Mouse (Mus musculus): Measurements from ENCODE around the gene Fam98b. TPM values are rescaled to one million over a fixed set of nuclear protein-coding genes. Genes with fewer than 3 reads are reported as not detected.

Fam98b gene
- 14.8 and 18.6 TPM in 2 replicates for polyA plus RNA-seq (2016; fragmentation: Nextera tagmentation; extraction: Ambion mirVana)

GRCm38 (mm10) chr2:117249255-117250000 is at the start of gene Fam98b:
TSS of gene Fam98b (plus strand) at chr2:117249739.
- peak; percentile 97 for ATAC-seq (ENCODE audit: low FRiP score, low read depth)
- Histone ChIP-seq H3K36me3 (no peaks in the 10 kb centered on the region), H3K4me3 (peak within 1 kb of the TSS; percentile 87), H3K4me2 (replicated peaks) (peak within 1 kb of the TSS; percentile 84), H3K27me3 (replicated peaks) (no peaks in the 10 kb centered on the region), H3K9me3 (no peaks in the 10 kb centered on the region), H3K4me1 (peaks cover 9% of the 10 kb centered on the region), H3K27ac (peak within 1 kb of the TSS; percentile 82; the same call in 1 of the 2 replicates), H3K9ac (peak within 1 kb of the TSS; percentile 91)
- under 1% methylated on average over 33 of the region's 33 CpGs for WGBS

GRCm38 (mm10) chr2:117200869-117201338 is 48.6 kb upstream of the Fam98b start:
- H3K9ac ChIP-seq, result no peak overlapping the region
- H3K4me3 ChIP-seq, result no peak overlapping the region
- WGBS, result 39% methylated on average over 9 of the region's 9 CpGs
- no peak overlapping the region for H3K27ac ChIP-seq
- no peaks in the 10 kb centered on the region for H3K9me3 ChIP-seq
- peaks cover 11% of the 10 kb centered on the region; the same call in 1 of the 2 replicates for H3K4me1 ChIP-seq
- peak; percentile 52; the same call in 1 of the 2 replicates for ATAC-seq (ENCODE audit: low FRiP score, low read depth)
- H3K4me2 ChIP-seq (replicated peaks), result 0 out of 2 replicates have a peak overlapping the region, but pooled peaks have one; percentile 1
- no peaks in the 10 kb centered on the region for H3K27me3 ChIP-seq (replicated peaks)
- H3K36me3 ChIP-seq, result no peaks in the 10 kb centered on the region

- H3K27ac ChIP-seq, result no peak overlapping the region
- ATAC-seq (ENCODE audit: low FRiP score, low read depth), result no peak; the same call in 1 of the 2 replicates
- no peaks in the 10 kb centered on the region for H3K36me3 ChIP-seq
- no peaks in the 10 kb centered on the region for H3K27me3 ChIP-seq (replicated peaks)
- no peaks in the 10 kb centered on the region for H3K9me3 ChIP-seq
- peaks cover 11% of the 10 kb centered on the region; the same call in 1 of the 2 replicates for H3K4me1 ChIP-seq
- no peak overlapping the region for H3K9ac ChIP-seq
- WGBS, result 76% methylated on average over 5 of the region's 5 CpGs
- H3K4me2 ChIP-seq (replicated peaks), result no peak overlapping the region
- no peak overlapping the region for H3K4me3 ChIP-seq
These were observed 46.2 kb upstream of the Fam98b start for GRCm38 (mm10) chr2:117203350-117203749.

- H3K9ac ChIP-seq, result no peak overlapping the region
- H3K36me3 ChIP-seq, result no peaks in the 10 kb centered on the region
- peaks cover 11% of the 10 kb centered on the region; the same call in 1 of the 2 replicates for H3K4me1 ChIP-seq
- no peak for ATAC-seq (ENCODE audit: low FRiP score, low read depth)
- no peaks in the 10 kb centered on the region for H3K27me3 ChIP-seq (replicated peaks)
- H3K27ac ChIP-seq, result no peak overlapping the region
- no peak overlapping the region for H3K4me3 ChIP-seq
- 73% methylated on average over 3 of the region's 3 CpGs for WGBS
- no peaks in the 10 kb centered on the region for H3K9me3 ChIP-seq
- H3K4me2 ChIP-seq (replicated peaks), result no peak overlapping the region
These were observed 45.0 kb upstream of the Fam98b start for GRCm38 (mm10) chr2:117204534-117204933.

- Histone ChIP-seq H3K4me1 (peaks cover 8% of the 10 kb centered on the region; the same call in 1 of the 2 replicates), H3K4me3 (no peak overlapping the region), H3K27ac (no peak overlapping the region), H3K36me3 (no peaks in the 10 kb centered on the region), H3K27me3 (replicated peaks) (no peaks in the 10 kb centered on the region), H3K9ac (no peak overlapping the region), H3K4me2 (replicated peaks) (no peak overlapping the region), H3K9me3 (no peaks in the 10 kb centered on the region)
- no peak for ATAC-seq (ENCODE audit: low FRiP score, low read depth)
- WGBS, result 86% methylated on average over 6 of the region's 6 CpGs
These were observed 44.5 kb upstream of the Fam98b start for GRCm38 (mm10) chr2:117205066-117205465.

- Histone ChIP-seq H3K36me3 (no peaks in the 10 kb centered on the region), H3K4me2 (replicated peaks) (peak overlapping the region; percentile 35), H3K4me1 (peaks cover 9% of the 10 kb centered on the region), H3K27ac (no peak overlapping the region), H3K27me3 (replicated peaks) (no peaks in the 10 kb centered on the region), H3K4me3 (no peak overlapping the region), H3K9me3 (no peaks in the 10 kb centered on the region), H3K9ac (no peak overlapping the region)
- peak; percentile 99 for ATAC-seq (ENCODE audit: low FRiP score, low read depth)
- 5% methylated on average over 6 of the region's 6 CpGs for WGBS
These were observed 39.0 kb upstream of the Fam98b start for GRCm38 (mm10) chr2:117210416-117211085.

GRCm38 (mm10) chr2:117216152-117216551 is 33.4 kb upstream of the Fam98b start:
- no peak overlapping the region for H3K4me3 ChIP-seq
- 62% methylated on average over 2 of the region's 2 CpGs for WGBS
- H3K27ac ChIP-seq, result no peak overlapping the region
- H3K4me1 ChIP-seq, result peaks cover 8% of the 10 kb centered on the region; the same call in 1 of the 2 replicates
- no peaks in the 10 kb centered on the region for H3K27me3 ChIP-seq (replicated peaks)
- H3K9me3 ChIP-seq, result no peaks in the 10 kb centered on the region
- no peak for ATAC-seq (ENCODE audit: low FRiP score, low read depth)
- no peak overlapping the region for H3K4me2 ChIP-seq (replicated peaks)
- H3K36me3 ChIP-seq, result no peaks in the 10 kb centered on the region
- no peak overlapping the region for H3K9ac ChIP-seq

GRCm38 (mm10) chr2:117217695-117218216 is 31.8 kb upstream of the Fam98b start:
- WGBS, result 10% methylated on average over 15 of the region's 15 CpGs
- ATAC-seq (ENCODE audit: low FRiP score, low read depth), result 0 out of 2 replicates have a peak, but pooled peaks have one; percentile 25
- H3K36me3 ChIP-seq, result no peaks in the 10 kb centered on the region
- peak overlapping the region; percentile 42 for H3K4me2 ChIP-seq (replicated peaks)
- H3K4me3 ChIP-seq, result no peak overlapping the region
- peaks cover 8% of the 10 kb centered on the region; the same call in 1 of the 2 replicates for H3K4me1 ChIP-seq
- H3K9me3 ChIP-seq, result no peaks in the 10 kb centered on the region
- no peak overlapping the region for H3K9ac ChIP-seq
- H3K27me3 ChIP-seq (replicated peaks), result no peaks in the 10 kb centered on the region
- no peak overlapping the region for H3K27ac ChIP-seq

- H3K9ac ChIP-seq, result no peak overlapping the region
- H3K27me3 ChIP-seq (replicated peaks), result no peaks in the 10 kb centered on the region
- H3K36me3 ChIP-seq, result no peaks in the 10 kb centered on the region
- no peak overlapping the region for H3K27ac ChIP-seq
- H3K4me3 ChIP-seq, result no peak overlapping the region
- no peak overlapping the region for H3K4me2 ChIP-seq (replicated peaks)
- no peak for ATAC-seq (ENCODE audit: low FRiP score, low read depth)
- 93% methylated on average over 4 of the region's 4 CpGs for whole genome bisulfite sequencing
- H3K4me1 ChIP-seq, result peaks cover 8% of the 10 kb centered on the region; the same call in 1 of the 2 replicates
- no peaks in the 10 kb centered on the region for H3K9me3 ChIP-seq
These were observed 30.0 kb upstream of the Fam98b start for GRCm38 (mm10) chr2:117219536-117219935.

- no peak overlapping the region for H3K9ac ChIP-seq
These were observed 26.9 kb upstream of the Fam98b start for GRCm38 (mm10) chr2:117222651-117223050.

GRCm38 (mm10) chr2:117228601-117229125 is 20.9 kb upstream of the Fam98b start:
- WGBS, result 49% methylated on average over 11 of the region's 11 CpGs
- Histone ChIP-seq H3K9me3 (no peaks in the 10 kb centered on the region), H3K4me2 (replicated peaks) (no peak overlapping the region), H3K27ac (no peak overlapping the region), H3K36me3 (no peaks in the 10 kb centered on the region), H3K27me3 (replicated peaks) (no peaks in the 10 kb centered on the region), H3K4me3 (no peak overlapping the region), H3K4me1 (no peaks in the 10 kb centered on the region), H3K9ac (no peak overlapping the region)
- ATAC-seq (ENCODE audit: low FRiP score, low read depth), result no peak

More at GRCm38 (mm10) chr2:117222651-117223050, 26.9 kb upstream of the Fam98b start:
- no peak overlapping the region for H3K4me2 ChIP-seq (replicated peaks)
- no peak overlapping the region for H3K27ac ChIP-seq
- ATAC-seq (ENCODE audit: low FRiP score, low read depth), result no peak
- no peaks in the 10 kb centered on the region for H3K9me3 ChIP-seq
- H3K27me3 ChIP-seq (replicated peaks), result no peaks in the 10 kb centered on the region
- 90% methylated on average over 9 of the region's 9 CpGs for WGBS
- H3K4me1 ChIP-seq, result peaks cover 6% of the 10 kb centered on the region; the same call in 1 of the 2 replicates
- no peak overlapping the region for H3K4me3 ChIP-seq
- H3K36me3 ChIP-seq, result no peaks in the 10 kb centered on the region

GRCm38 (mm10) chr2:117230261-117230660 is 19.3 kb upstream of the Fam98b start:
- 83% methylated on average over 7 of the region's 7 CpGs for WGBS
- Histone ChIP-seq H3K4me1 (no peaks in the 10 kb centered on the region), H3K9ac (no peak overlapping the region), H3K36me3 (no peaks in the 10 kb centered on the region), H3K4me3 (no peak overlapping the region), H3K27me3 (replicated peaks) (no peaks in the 10 kb centered on the region), H3K27ac (no peak overlapping the region), H3K9me3 (no peaks in the 10 kb centered on the region), H3K4me2 (replicated peaks) (no peak overlapping the region)
- no peak for ATAC-seq (ENCODE audit: low FRiP score, low read depth)

Data from neural tube, embryonic 12.5 days (tissue).